Mouse (Mus musculus) adrenal gland, postnatal 14 days (tissue): ENCODE results near the gene Gm128. TPM values are rescaled to one million over a fixed set of nuclear protein-coding genes. Genes with fewer than 3 reads are reported as not detected.

Source experiments
- DNase-seq: peaks from one replicate; pipeline ENCODE4 v3.0.0; 2021; ENCODE audit warnings: mixed read lengths
- total RNA-seq: library from RNA; stranded (reverse); gene quantifications from 2 replicates; pipeline ENCODE4 v1.2.3, GENCODE M21; 2021

The Gm128 gene
- total RNA-seq, 1 experiment from 2014 or later: not detected

- DNase-seq: no peak
Observed at GRCm38 (mm10) chr3:95194721-95195135, 46.7 kb downstream of the Gm128 start.

Other genes with a start within 250 kb of the Gm128 start
- gene Zfp687, start 226.2 kb downstream of the Gm128 start, total RNA-seq: 30.9 and 33.2 TPM in 2 replicates
- gene Psmd4, start 199.0 kb downstream of the Gm128 start, total RNA-seq: 218 and 243 TPM in 2 replicates
- gene Pip5k1a, start 134.7 kb downstream of the Gm128 start, total RNA-seq: 42.9 and 43.8 TPM in 2 replicates
- 56.6 and 62.8 TPM in 2 replicates for gene Vps72, start 130.6 kb downstream of the Gm128 start, total RNA-seq
- 1.4 TPM in 1 of 2 replicates, not detected in the other for gene Tmod4, start 117.1 kb downstream of the Gm128 start, total RNA-seq
- gene Scnm1, start 107.6 kb downstream of the Gm128 start, total RNA-seq: 39.8 and 43.6 TPM in 2 replicates
- 9.0 and 11.3 TPM in 2 replicates for gene Lysmd1, start 107.5 kb downstream of the Gm128 start, total RNA-seq
- 1.7 and 7.8 TPM in 2 replicates for gene Tnfaip8l2, start 99.2 kb downstream of the Gm128 start, total RNA-seq
- 2.8 and 5.4 TPM in 2 replicates for gene Sema6c, start 81.1 kb downstream of the Gm128 start, total RNA-seq
- 22.6 and 26.4 TPM in 2 replicates for gene Gabpb2, start 23.7 kb downstream of the Gm128 start, total RNA-seq
- 63.3 and 80.3 TPM in 2 replicates for gene Cdc42se1, start 12.9 kb downstream of the Gm128 start, total RNA-seq
- 6.9 and 15.1 TPM in 2 replicates for gene Mllt11, start 9.4 kb downstream of the Gm128 start, total RNA-seq
- 0.19 and 0.34 TPM in 2 replicates for gene Bnipl, start 9.6 kb upstream of the Gm128 start, total RNA-seq
- gene Mindy1, start 39.7 kb upstream of the Gm128 start, total RNA-seq: 78.9 and 104 TPM in 2 replicates
- gene Prune1, start 40.5 kb upstream of the Gm128 start, total RNA-seq: 21.6 and 24.0 TPM in 2 replicates
- gene Anxa9, start 65.6 kb upstream of the Gm128 start, total RNA-seq: 1.1 and 1.6 TPM in 2 replicates
- gene Cers2, start 73.2 kb upstream of the Gm128 start, total RNA-seq: 181 and 196 TPM in 2 replicates
- 27.1 and 28.0 TPM in 2 replicates for gene Setdb1, start 115.6 kb upstream of the Gm128 start, total RNA-seq
- not detected in 2 replicates for gene 4930558C23Rik, start 161.2 kb upstream of the Gm128 start, total RNA-seq
- gene Arnt, start 192.8 kb upstream of the Gm128 start, total RNA-seq: 58.4 and 62.9 TPM in 2 replicates